Mouse (Mus musculus) v-Abl transformed pro-B cells (cell line): ENCODE results near the gene Lyrm9.

Source experiments
- in situ Hi-C, 2 experiments: fragments of 400-800 bp; cut with MboI; formaldehyde crosslinking; loops; one replicate each; pipeline ENCODE4 v1.15.1; 2025; ENCODE audit not compliant: unreplicated experiment in 2 of 2

Gene Lyrm9

DNA sequence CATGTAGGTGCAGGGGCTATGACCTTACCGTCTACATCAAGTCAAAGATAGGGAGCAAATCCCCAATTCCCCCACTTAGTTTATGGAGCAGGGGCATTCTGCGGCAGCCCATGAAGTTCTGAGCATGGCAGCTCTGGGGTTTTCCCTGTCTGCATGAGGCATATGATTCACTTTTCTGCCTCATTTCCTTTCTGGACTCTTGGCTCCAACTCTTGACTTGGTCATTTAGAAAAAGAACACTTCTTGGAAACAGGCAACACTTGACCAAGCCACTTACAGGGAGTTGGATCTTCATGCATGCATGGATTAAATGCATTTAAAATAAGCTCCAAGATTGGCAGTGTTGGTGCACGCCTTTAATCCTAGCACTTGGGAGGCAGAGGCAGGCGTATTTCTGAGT is 62.8 kb downstream of the Lyrm9 start:
- in situ Hi-C loops, result no loop called here
